Mouse (Mus musculus): ENCODE data around the gene Pdx1. TPM values are rescaled to one million over a fixed set of nuclear protein-coding genes. Genes with fewer than 3 reads are reported as not detected.

Pdx1 gene
- not detected in 2 replicates for polyA plus RNA-seq (2012; rRNA removed)

DNA sequence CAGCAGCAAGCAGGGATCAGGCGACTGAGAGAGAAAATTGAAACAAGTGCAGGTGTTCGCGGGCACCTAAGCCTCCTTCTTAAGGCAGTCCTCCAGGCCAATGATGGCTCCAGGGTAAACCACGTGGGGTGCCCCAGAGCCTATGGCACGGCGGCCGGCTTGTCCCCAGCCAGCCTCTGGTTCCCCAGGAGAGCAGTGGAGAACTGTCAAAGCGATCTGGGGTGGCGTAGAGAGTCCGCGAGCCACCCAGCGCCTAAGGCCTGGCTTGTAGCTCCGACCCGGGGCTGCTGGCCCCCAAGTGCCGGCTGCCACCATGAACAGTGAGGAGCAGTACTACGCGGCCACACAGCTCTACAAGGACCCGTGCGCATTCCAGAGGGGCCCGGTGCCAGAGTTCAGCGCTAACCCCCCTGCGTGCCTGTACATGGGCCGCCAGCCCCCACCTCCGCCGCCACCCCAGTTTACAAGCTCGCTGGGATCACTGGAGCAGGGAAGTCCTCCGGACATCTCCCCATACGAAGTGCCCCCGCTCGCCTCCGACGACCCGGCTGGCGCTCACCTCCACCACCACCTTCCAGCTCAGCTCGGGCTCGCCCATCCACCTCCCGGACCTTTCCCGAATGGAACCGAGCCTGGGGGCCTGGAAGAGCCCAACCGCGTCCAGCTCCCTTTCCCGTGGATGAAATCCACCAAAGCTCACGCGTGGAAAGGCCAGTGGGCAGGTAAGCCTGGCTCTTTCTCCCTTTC, at the start of gene Pdx1:
TSS of gene Pdx1 (plus strand) at position 34 of the 747 bp plus-strand sequence.

DNA sequence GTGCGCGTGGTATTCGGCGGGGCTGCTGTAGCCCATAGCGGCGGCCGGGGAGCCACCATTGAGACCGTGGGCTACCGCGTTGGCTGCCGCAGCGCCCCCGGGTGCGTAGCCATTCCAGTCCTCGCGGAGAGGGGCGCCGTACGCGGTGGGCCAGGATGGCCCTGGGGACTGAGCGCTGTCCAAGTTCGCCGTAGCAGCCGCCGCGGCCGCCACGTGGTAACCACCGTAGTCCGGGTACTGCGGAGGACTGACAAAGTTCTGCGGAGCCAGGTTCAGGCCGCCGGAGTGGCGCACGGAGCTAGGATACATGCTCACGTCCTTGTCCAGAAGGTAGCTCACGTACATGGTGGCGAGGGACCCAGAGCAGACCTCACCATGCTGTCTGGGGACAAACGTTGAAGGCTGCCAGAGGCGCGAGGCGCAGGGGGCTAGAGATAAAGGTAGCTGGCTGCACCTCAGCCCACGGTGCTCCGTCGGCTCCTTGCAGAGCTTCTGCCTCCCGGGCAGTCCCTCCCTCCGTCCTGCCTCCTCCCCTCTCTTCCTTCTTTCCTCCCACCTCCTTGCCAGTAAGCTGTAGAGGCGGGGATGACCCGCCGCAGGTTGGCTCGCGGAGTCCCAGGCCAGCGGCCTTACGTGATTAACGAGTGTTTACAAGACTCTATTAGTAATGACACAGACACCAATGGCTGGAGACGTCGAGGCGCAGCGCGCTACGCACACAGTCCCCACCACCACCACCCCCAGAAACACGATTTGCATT, 37.1 kb downstream of the Pdx1 start, which contains the start of gene Cdx2:
TSS of gene Cdx2 (minus strand) at position 633 of the 760 bp plus-strand sequence.

DNA sequence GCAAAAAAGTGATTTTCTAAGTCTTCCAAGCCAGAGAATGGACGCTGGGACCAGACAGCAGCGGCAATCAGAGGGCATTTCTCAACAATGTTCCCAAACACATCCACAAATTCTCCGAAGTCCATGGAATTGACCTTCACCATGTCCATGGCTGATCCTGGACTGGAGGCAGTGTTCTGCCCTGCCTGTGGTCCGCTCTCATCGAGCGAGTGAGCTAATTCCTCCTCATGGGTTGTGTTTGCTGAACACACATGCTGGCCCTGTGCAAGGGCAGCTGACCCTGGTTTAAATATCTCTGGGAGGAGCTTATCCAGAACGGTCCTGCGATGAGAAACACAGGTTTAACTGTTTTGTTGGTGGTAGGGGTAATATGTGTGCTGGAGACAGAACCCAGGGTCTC, 52.4 kb downstream of the Pdx1 start, which contains the start of gene Urad:
TSS of gene Urad (minus strand) at position 258 of the 400 bp plus-strand sequence.

Other genes starting within 250 kb of the Pdx1 start
- gene Lnx2, start 193.4 kb upstream of the Pdx1 start, polyA plus RNA-seq (2012; rRNA removed): 7.5 and 8.6 TPM in 2 replicates
- 99.4 and 99.7 TPM in 2 replicates for gene Polr1d, start 192.9 kb upstream of the Pdx1 start, polyA plus RNA-seq (2012; rRNA removed)
- 7.9 and 8.4 TPM in 2 replicates for gene Gsx1, start 81.3 kb upstream of the Pdx1 start, polyA plus RNA-seq (2012; rRNA removed)
- not detected in 2 replicates for gene Cdx2, start 37.3 kb downstream of the Pdx1 start, polyA plus RNA-seq (2012; rRNA removed)
- not detected in 2 replicates for gene Urad, start 52.5 kb downstream of the Pdx1 start, polyA plus RNA-seq (2012; rRNA removed)
- 0.42 and 0.44 TPM in 2 replicates for gene Flt3, start 130.5 kb downstream of the Pdx1 start, polyA plus RNA-seq (2012; rRNA removed)
- gene Pan3, start 160.2 kb downstream of the Pdx1 start, polyA plus RNA-seq (2012; rRNA removed): 50.2 and 52.3 TPM in 2 replicates